Mouse (Mus musculus) intestine, postnatal 0 days (tissue): ENCODE measurements around the gene Slc35b3. TPM values are rescaled to one million over a fixed set of nuclear protein-coding genes. Genes with fewer than 3 reads are reported as not detected.
A peak's percentile ranks its signal among the peaks of the same experiment; 100 is the strongest.

ENCODE experiments used
- ATAC-seq: fragments of 200-750 bp; cut with Nextera tagmentation; 2 replicates; pipeline ENCODE4 v1.8.0; 2017; ENCODE audit warnings: mild to moderate bottlenecking, moderate TSS enrichment, moderate library complexity
- H3K27ac ChIP-seq: fragments of 300-500 bp; sonication (generic); 2 replicates; pipeline ENCODE4 v1.5.1; 2014; ENCODE audit warnings: mild to moderate bottlenecking, low read depth, low read length, moderate library complexity
- H3K27me3 ChIP-seq: fragments of 300-500 bp; sonication (generic); replicated peaks from 2 replicates; pipeline ENCODE4 v1.6.1; 2014; ENCODE audit warnings: low read length, mixed read lengths; ENCODE audit not compliant: control insufficient read depth, insufficient read depth
- H3K36me3 ChIP-seq: fragments of 300-500 bp; sonication (generic); 2 replicates; pipeline ENCODE4 v1.6.1; 2014; ENCODE audit warnings: mild to moderate bottlenecking, moderate library complexity; ENCODE audit not compliant: control insufficient read depth, insufficient read depth
- H3K4me1 ChIP-seq: fragments of 300-500 bp; sonication (generic); replicated peaks from 2 replicates; pipeline ENCODE4 v1.6.1; 2014; ENCODE audit warnings: antibody characterized with exemption, low read length, mixed read lengths; ENCODE audit not compliant: control insufficient read depth, insufficient read depth
- H3K4me2 ChIP-seq: fragments of 300-500 bp; sonication (generic); replicated peaks from 2 replicates; pipeline ENCODE4 v1.6.1; 2014; ENCODE audit warnings: low read depth, mild to moderate bottlenecking, moderate library complexity
- H3K4me3 ChIP-seq: fragments of 300-500 bp; sonication (generic); 2 replicates; pipeline ENCODE4 v1.5.1; 2014; ENCODE audit warnings: low read depth, low read length
- H3K9ac ChIP-seq: fragments of 300-500 bp; sonication (generic); 2 replicates; pipeline ENCODE4 v1.6.1; 2014; ENCODE audit warnings: mild to moderate bottlenecking, low read depth, low read length
- H3K9me3 ChIP-seq: fragments of 300-500 bp; sonication (generic); 2 replicates; pipeline ENCODE4 v1.6.1; 2016; ENCODE audit warnings: mixed run types; ENCODE audit not compliant: control insufficient read depth
- CTCF ChIP-seq: sonication (generic); IDR thresholded peaks from 2 replicates; pipeline ENCODE4 v1.5.1; 2016; ENCODE audit warnings: low read depth, mild to moderate bottlenecking, control low read depth, antibody characterized with exemption, moderate library complexity
- WGBS: fragments of 180-500 bp; shearing (Covaris S2); extraction: QIAGEN DNeasy Blood & Tissue Kit; methylation state at CpG from one replicate; pipeline ENCODE4 v1.1.7; 2014; 5-methylcytosine and 5-hydroxymethylcytosine counted together
- polyA plus RNA-seq: library from polyadenylated mRNA; unstranded; fragments of >200 nt; fragmentation: Nextera tagmentation; extraction: Ambion mirVana; gene quantifications from 2 replicates; pipeline ENCODE4 v1.2.1, GENCODE M21; 2015

The Slc35b3 gene
- polyA plus RNA-seq = 51.8 and 53.0 TPM in 2 replicates

DNA sequence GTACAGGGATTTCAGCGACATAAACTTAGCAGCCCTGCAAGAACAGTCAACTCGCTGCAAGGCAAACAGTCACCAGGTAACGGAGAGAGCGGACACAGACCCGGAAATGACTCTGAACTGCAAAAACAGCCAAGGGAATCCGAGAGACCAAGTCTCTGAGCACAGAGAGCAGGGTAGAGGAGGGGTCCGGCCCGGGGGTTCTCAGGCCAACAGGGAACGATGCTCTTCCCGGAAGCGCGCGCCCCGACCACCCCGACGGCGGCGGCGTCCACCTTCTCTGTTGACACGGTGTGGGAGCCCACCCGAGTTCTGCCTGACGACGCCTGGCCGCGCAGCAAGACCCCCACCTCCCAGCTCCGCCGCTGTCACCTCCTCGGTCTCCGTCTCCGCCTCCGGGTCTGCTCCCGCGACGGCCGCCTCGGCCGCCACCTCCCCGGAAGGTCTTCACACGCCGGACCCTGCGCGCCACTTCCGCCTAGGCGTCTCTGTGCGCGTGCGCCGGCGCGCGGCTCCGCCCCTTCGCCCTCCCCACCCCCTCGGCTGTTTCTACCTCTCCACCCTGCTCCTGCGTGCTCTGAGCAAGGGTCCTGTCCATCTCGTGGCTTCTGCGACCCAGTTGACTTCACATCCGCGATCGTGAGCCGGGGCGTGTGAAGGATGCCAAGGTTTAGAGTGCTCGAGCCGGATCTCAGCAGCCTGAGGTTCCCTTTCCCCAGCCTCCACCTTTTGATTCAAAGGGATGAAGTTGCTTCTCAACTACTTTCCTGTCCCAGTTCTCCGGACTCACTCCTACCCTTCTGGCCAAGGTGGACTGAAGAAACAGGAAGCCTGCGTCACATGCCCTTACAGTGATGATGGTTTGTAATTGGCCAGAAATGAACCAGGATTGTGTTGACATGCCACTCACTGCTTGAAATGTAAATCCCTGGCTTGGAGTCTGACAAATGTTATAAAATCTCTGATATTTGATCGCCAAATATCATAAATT is at the start of gene Slc35b3:
TSS of gene Slc35b3 (minus strand) at position 813 of the 988 bp plus-strand sequence.
- Histone ChIP-seq H3K4me3 (peak within 1 kb of the TSS; percentile 75), H3K9me3 (no peaks in the 10 kb centered on the region), H3K4me1 (peaks cover 3% of the 10 kb centered on the region; the same call in 1 of the 2 replicates), H3K9ac (peak within 1 kb of the TSS; percentile 89), H3K27me3 (no peaks in the 10 kb centered on the region), H3K36me3 (no peaks in the 10 kb centered on the region), H3K27ac (peak within 1 kb of the TSS; percentile 95), H3K4me2 (peak within 1 kb of the TSS; percentile 82)
- TF ChIP-seq CTCF = no peak
- WGBS = 1% methylated on average over 62 of the region's 67 CpGs
- ATAC-seq = peak; percentile 89

DNA sequence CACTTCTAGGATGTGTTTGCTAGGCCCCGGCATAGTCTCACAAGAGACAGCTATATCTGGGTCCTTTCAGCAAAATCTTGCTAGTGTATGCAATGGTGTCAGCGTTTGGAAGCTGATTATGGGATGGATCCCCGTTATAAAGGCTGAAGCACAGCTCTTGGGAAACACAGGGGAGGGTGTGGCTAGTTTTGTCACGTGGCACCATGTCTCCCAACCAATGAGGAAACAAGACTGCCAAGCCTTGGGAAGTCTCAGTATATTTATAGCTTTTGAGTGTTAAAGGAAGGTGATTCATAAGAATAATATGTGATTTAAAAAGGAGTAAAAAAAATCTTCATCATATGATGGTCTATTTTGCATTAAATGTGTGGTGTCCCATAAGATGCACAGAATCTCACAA is 49.6 kb upstream of the Slc35b3 start:
- Histone ChIP-seq H3K4me3 (no peak overlapping the region), H3K4me2 (no peak overlapping the region), H3K27me3 (no peaks in the 10 kb centered on the region), H3K27ac (no peak overlapping the region), H3K9me3 (no peaks in the 10 kb centered on the region), H3K4me1 (no peaks in the 10 kb centered on the region), H3K36me3 (no peaks in the 10 kb centered on the region), H3K9ac (no peak overlapping the region)
- no peak for ATAC-seq
- TF ChIP-seq CTCF = no peak
- 63% methylated on average over 4 of the region's 4 CpGs for WGBS

DNA sequence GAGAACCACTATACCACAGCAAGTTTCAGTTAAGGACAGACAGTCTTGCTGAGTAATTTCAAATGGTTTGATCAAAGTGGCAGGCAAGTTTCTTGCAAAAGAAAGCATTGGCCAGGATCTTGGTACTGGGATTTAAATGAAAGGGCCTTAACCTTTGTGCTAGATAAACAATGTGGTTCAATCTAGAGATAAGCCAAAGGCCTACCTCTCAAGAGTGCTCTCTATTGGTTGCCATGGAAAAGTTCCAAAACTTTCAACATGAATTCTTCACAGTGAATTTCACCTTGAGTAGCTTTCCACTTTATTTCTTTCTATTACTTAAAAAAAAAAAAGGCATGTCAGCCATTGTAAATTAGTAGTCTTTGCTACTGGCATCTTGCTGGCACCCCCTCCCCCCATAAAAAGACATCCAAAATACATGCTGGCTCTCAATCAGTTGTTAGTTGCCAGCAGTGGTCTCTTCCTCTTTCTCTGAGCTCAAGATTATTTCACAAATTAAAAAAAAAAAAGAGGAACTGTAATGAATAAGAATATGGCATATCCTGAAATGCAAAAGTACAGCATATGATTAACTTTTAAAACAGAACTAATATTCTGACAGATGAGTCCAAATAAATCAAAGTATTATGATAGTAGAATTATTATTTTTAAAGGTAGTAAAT is 42.6 kb upstream of the Slc35b3 start:
- no peak overlapping the region for H3K27ac ChIP-seq
- no peak overlapping the region for H3K4me2 ChIP-seq
- no peak overlapping the region for H3K9ac ChIP-seq
- TF ChIP-seq CTCF = no peak
- ATAC-seq = no peak
- no peak overlapping the region for H3K4me3 ChIP-seq
- H3K27me3 ChIP-seq = no peaks in the 10 kb centered on the region
- H3K36me3 ChIP-seq = no peaks in the 10 kb centered on the region
- H3K9me3 ChIP-seq = no peaks in the 10 kb centered on the region
- no peaks in the 10 kb centered on the region for H3K4me1 ChIP-seq

DNA sequence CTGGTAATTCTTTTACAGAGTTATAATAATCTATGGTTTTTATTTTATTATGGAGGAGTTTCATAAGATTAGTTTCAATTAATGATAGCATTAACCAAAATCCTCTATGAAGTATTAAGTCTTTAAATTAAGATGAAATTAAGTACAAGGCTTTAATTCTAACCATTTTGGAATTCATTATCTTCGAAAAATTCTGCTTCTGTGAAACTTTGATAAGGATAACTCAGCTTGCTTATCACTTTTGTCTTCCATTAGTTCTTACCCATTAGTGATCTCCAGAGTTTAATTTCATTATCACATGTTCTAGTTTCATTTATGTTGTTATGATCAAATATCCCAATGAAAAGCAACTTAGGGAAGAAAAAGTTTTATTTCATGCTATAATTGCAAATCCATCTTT is 41.7 kb upstream of the Slc35b3 start:
- no peak for ATAC-seq
- Histone ChIP-seq H3K9ac (no peak overlapping the region), H3K9me3 (no peaks in the 10 kb centered on the region), H3K4me3 (no peak overlapping the region), H3K4me2 (no peak overlapping the region), H3K27ac (no peak overlapping the region), H3K4me1 (no peaks in the 10 kb centered on the region), H3K27me3 (no peaks in the 10 kb centered on the region), H3K36me3 (no peaks in the 10 kb centered on the region)
- WGBS = 69% methylated on average over 1 of the region's 1 CpGs
- TF ChIP-seq CTCF = no peak

DNA sequence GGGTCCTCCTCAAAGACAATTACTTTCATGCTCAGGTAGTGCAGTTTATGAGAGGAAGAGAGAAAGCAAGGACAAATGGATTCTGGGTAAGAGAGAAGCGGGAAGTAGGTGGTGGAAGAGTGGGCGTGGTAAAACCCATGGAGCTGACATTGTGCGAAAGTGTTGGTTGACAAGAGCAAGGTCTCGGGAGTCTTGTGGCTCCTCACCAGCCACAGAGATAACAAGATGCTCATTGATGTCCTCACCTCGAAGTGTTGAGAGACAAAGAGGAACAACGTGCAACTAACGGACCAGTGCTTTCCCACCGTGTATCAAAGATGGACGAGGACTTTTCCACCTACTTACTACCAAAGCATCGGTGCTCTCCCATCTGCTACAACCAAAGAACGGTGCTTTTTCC is 40.8 kb upstream of the Slc35b3 start:
- Histone ChIP-seq H3K27me3 (no peaks in the 10 kb centered on the region), H3K36me3 (no peaks in the 10 kb centered on the region), H3K4me1 (no peaks in the 10 kb centered on the region), H3K27ac (no peak overlapping the region), H3K9ac (no peak overlapping the region), H3K9me3 (no peaks in the 10 kb centered on the region), H3K4me2 (no peak overlapping the region), H3K4me3 (no peak overlapping the region)
- WGBS = 93% methylated on average over 11 of the region's 11 CpGs
- no peak for ATAC-seq
- no peak for TF ChIP-seq CTCF

DNA sequence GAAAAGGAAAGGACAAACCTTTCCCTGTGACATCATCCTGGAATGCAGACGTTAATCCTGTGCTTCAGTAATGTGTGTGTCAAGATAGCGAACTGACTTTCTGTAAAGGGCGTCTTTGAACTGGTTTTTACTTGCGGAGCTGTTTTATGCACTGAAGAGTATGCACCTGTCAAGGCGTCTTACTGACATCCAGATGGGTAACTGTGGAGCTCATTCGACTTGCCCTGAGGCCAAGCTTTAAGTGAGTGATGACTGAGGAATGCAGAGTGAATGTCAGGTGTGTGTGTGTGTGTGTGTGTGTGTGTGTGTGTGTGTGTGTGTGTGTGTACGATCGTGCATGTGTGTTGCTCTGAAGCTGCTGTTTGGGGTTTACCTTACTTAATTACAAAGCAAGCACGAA is 38.3 kb upstream of the Slc35b3 start:
- no peak overlapping the region for H3K9ac ChIP-seq
- H3K27ac ChIP-seq = no peak overlapping the region
- H3K36me3 ChIP-seq = no peaks in the 10 kb centered on the region
- H3K9me3 ChIP-seq = no peaks in the 10 kb centered on the region
- no peak for ATAC-seq
- 66% methylated on average over 9 of the region's 9 CpGs for WGBS
- H3K4me3 ChIP-seq = no peak overlapping the region
- no peaks in the 10 kb centered on the region for H3K27me3 ChIP-seq
- no peaks in the 10 kb centered on the region for H3K4me1 ChIP-seq
- no peak for TF ChIP-seq CTCF
- H3K4me2 ChIP-seq = no peak overlapping the region
